Comparison of ENCODE assay signal across 10 mouse cellular contexts in the genomic region with DNA sequence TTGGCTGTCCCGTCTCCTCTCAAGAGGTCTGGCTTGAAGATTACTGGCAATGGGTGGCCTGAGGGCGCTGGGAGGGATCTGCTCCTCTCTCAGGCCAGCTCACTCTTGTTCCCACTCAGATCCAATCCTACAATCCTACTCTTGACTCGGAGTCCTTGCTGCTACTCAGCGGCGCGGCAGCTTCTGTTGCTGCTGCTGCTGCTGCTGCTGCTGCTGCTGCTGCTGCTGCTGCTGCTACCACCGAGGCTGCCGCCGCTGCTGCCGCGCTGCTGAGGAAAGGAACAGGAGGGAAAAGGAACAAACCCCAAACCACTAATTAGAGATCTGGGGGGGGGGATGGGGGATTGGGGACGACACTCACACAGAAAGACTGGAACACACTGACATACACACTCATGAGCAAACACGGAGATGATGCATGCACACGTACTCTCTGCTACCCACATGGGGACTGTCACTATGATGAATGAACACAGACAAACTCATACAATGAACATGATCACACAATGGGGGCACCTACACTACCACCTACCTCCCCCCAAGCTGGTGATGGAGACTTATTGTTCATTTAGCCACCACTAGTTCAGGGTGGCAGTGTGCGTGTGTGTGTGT. TPM values are rescaled to one million over a fixed set of nuclear protein-coding genes. Genes with fewer than 3 reads are reported as not detected.
DNase-seq lines count a peak whose midpoint lies in the region; ATAC-seq lines count a peak whose summit lies in the region.
"Had no signal": no experiment of that assay in that cellular context is flagged by ENCODE, and none has a peak within 500 bp of the region (broad histone marks: within the 10 kb centered on the region; RNA-seq: fewer than 3 reads in every experiment).

A gene (minus strand): TSS at position 450 of the 612 bp plus-strand sequence.

- H3K4me1 ChIP-seq in lung, embryonic 16.5 days (replicated peaks; ENCODE audit: control insufficient read depth, insufficient read depth, low read length) = peaks cover 15% of the 10 kb centered on the region
- H3K4me1 ChIP-seq in forebrain, embryonic 13.5 days = peaks cover 6% of the 10 kb centered on the region
- peaks cover 34% of the 10 kb centered on the region for H3K4me1 ChIP-seq in liver, embryonic 11.5 days (replicated peaks; ENCODE audit: control insufficient read depth, insufficient read depth, low read length)
- peaks cover 29% of the 10 kb centered on the region for H3K4me1 ChIP-seq in stomach, embryonic 15.5 days

- no peak for ATAC-seq in lung, embryonic 16.5 days (ENCODE audit: low read depth)
- no peak for ATAC-seq in forebrain, embryonic 13.5 days
- no peak for ATAC-seq in liver, embryonic 11.5 days (replicated peaks; ENCODE audit: low FRiP score)
- no peak for ATAC-seq in stomach, embryonic 15.5 days (ENCODE audit: insufficient read depth, low FRiP score, low read depth)

- H3K36me3 ChIP-seq in lung, embryonic 16.5 days (ENCODE audit: control insufficient read depth, insufficient read depth, low read length) = no peaks in the 10 kb centered on the region
- no peaks in the 10 kb centered on the region for H3K36me3 ChIP-seq in forebrain, embryonic 13.5 days (ENCODE audit: poor library complexity, severe bottlenecking)
- no peaks in the 10 kb centered on the region for H3K36me3 ChIP-seq in liver, embryonic 11.5 days (ENCODE audit: control insufficient read depth, insufficient read depth, low read length)
- H3K36me3 ChIP-seq in stomach, embryonic 15.5 days = no peaks in the 10 kb centered on the region

- H3K27me3 ChIP-seq in lung, embryonic 16.5 days (ENCODE audit: control insufficient read depth, insufficient read depth, low read depth, low read length) = peaks cover 11% of the 10 kb centered on the region; the same call in 1 of the 2 replicates
- H3K27me3 ChIP-seq in forebrain, embryonic 13.5 days = peaks cover 73% of the 10 kb centered on the region
- H3K27me3 ChIP-seq in liver, embryonic 11.5 days (replicated peaks; ENCODE audit: control insufficient read depth, insufficient read depth, low read length) = peaks cover 61% of the 10 kb centered on the region
- 0 out of 2 replicates have a peak, but pooled peaks cover 3% of the 10 kb centered on the region for H3K27me3 ChIP-seq in stomach, embryonic 15.5 days (replicated peaks)

- peak within 1 kb of the TSS; percentile 24 for H3K4me3 ChIP-seq in lung, embryonic 16.5 days (ENCODE audit: low read length)
- peak within 1 kb of the TSS; percentile 26 for H3K4me3 ChIP-seq in forebrain, embryonic 13.5 days
- H3K4me3 ChIP-seq in liver, embryonic 11.5 days (ENCODE audit: low read depth, low read length) = peak within 1 kb of the TSS; percentile 5; the same call in 1 of the 2 replicates
- peak within 1 kb of the TSS; percentile 27 for H3K4me3 ChIP-seq in stomach, embryonic 15.5 days (replicated peaks)

- no peaks in the 10 kb centered on the region for H3K9me3 ChIP-seq in lung, embryonic 16.5 days (ENCODE audit: control insufficient read depth, low read length)
- no peaks in the 10 kb centered on the region for H3K9me3 ChIP-seq in forebrain, embryonic 13.5 days (replicated peaks)
- no peaks in the 10 kb centered on the region for H3K9me3 ChIP-seq in liver, embryonic 11.5 days (ENCODE audit: control insufficient read depth, low read length)
- no peaks in the 10 kb centered on the region for H3K9me3 ChIP-seq in stomach, embryonic 15.5 days

- no peak within 1 kb of the TSS for H3K27ac ChIP-seq in lung, embryonic 16.5 days (ENCODE audit: low read length)
- H3K27ac ChIP-seq in forebrain, embryonic 13.5 days = no peak within 1 kb of the TSS
- H3K27ac ChIP-seq in liver, embryonic 11.5 days (ENCODE audit: low read depth, low read length) = no peak within 1 kb of the TSS
- no peak within 1 kb of the TSS for H3K27ac ChIP-seq in stomach, embryonic 15.5 days

- 7% methylated on average over 15 of the region's 15 CpGs for WGBS in lung, embryonic 16.5 days
- WGBS in forebrain, embryonic 13.5 days = 8% methylated on average over 15 of the region's 15 CpGs
- 10% methylated on average over 15 of the region's 15 CpGs for WGBS in liver, embryonic 11.5 days
- WGBS in stomach, embryonic 15.5 days = 6% methylated on average over 15 of the region's 15 CpGs

- DNase-seq in lung, postnatal 10 days = no peak
- no peak for DNase-seq in liver, embryonic 11.5 days (ENCODE audit: low spot score)
- DNase-seq in layer of hippocampus, adult 11-12 months (ENCODE audit: low spot score) = no peak
- no peak for DNase-seq in ovary, postnatal 36 days (ENCODE audit: low spot score)
- no peak for DNase-seq in right cerebral cortex, postnatal 36 days (ENCODE audit: low spot score in 2 of 2)
- DNase-seq: lung, postnatal 36 days; thymus, adult 18-20 months had no signal

- H3K4me2 ChIP-seq in lung, embryonic 16.5 days (ENCODE audit: low read depth, low read length) = peak within 1 kb of the TSS; percentile 51
- H3K4me2 ChIP-seq in forebrain, embryonic 13.5 days = peak within 1 kb of the TSS; percentile 54
- H3K4me2 ChIP-seq in liver, embryonic 11.5 days = peak within 1 kb of the TSS; percentile 59
- peak within 1 kb of the TSS; percentile 55 for H3K4me2 ChIP-seq in stomach, embryonic 15.5 days

- H3K9ac ChIP-seq in lung, embryonic 16.5 days (ENCODE audit: low read length) = peak within 1 kb of the TSS; percentile 56
- peak within 1 kb of the TSS; percentile 53 for H3K9ac ChIP-seq in forebrain, embryonic 13.5 days
- H3K9ac ChIP-seq in liver, embryonic 11.5 days (ENCODE audit: low read depth, low read length) = peak within 1 kb of the TSS; percentile 41; the same call in 1 of the 2 replicates
- no peak within 1 kb of the TSS for H3K9ac ChIP-seq in stomach, embryonic 15.5 days

RNA-seq across cellular contexts. Expression of the gene that starts here (rescaled TPM):
- 0.25 and 1.6 TPM in 2 replicates for polyA plus RNA-seq in lung, embryonic 16.5 days (2015; fragmentation: Nextera tagmentation; extraction: Ambion mirVana)
- 0.15 and 0.18 TPM in 2 replicates for polyA plus RNA-seq in forebrain, embryonic 13.5 days (2015; fragmentation: Nextera tagmentation; extraction: Ambion mirVana)
- 0.57 and 1.5 TPM in 2 replicates for polyA plus RNA-seq in liver, embryonic 11.5 days (2014; fragmentation: Nextera tagmentation; extraction: Ambion mirVana)
- 1.0 and 1.1 TPM in 2 replicates for polyA plus RNA-seq in stomach, embryonic 15.5 days (2015; fragmentation: Nextera tagmentation; extraction: Ambion mirVana)
